In the genomic region with DNA sequence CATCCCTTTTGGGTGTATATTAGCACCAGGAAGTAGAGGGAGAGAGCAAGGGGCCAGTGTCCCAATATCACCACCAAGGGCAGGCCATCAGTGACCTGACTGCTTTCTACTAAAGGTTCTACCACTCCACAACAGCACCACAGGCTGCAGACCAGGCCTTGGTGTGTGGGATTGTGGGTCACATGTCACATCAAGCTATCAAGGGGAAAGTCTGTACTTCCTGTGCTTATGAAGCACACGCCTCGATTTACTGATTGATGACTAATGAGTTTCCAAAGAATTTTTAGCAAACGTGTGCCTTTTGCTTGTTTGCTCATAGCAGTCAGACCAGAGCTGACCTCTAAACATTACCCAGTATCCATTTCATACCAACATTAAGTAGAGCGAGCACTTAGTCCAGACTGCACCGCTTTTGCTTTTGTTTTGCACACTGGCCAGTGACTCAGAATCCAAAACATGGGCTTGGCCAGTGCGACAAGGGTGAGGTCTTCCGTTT, we compare ENCODE assay signal across 15 mouse cellular contexts.
"Had no signal": no experiment of that assay in that cellular context is flagged by ENCODE, and none has a peak within 500 bp of the region (broad histone marks: within the 10 kb centered on the region; RNA-seq: fewer than 3 reads in every experiment).

No protein-coding gene starts in this region.

- DNase-seq: kidney, adult 11 months; kidney, adult 9 months; kidney, postnatal 36 days; left cerebral cortex, postnatal 4 days; lung, embryonic 14.5 days; lung, postnatal 10 days; lung, postnatal 4 days; spleen, adult 18-20 months; thymus, postnatal 36 days had no signal

- H3K4me2 ChIP-seq: limb, embryonic 13.5 days; liver, embryonic 11.5 days; liver, embryonic 15.5 days; lung, embryonic 14.5 days; midbrain, embryonic 13.5 days; stomach, embryonic 15.5 days had no signal

- H3K4me3 ChIP-seq: limb, embryonic 13.5 days; liver, embryonic 15.5 days; midbrain, embryonic 13.5 days; stomach, embryonic 15.5 days had no signal

- H3K9ac ChIP-seq: limb, embryonic 13.5 days; liver, embryonic 15.5 days; lung, embryonic 14.5 days; midbrain, embryonic 13.5 days; stomach, embryonic 15.5 days had no signal

- H3K27ac ChIP-seq: kidney, postnatal 0 days; limb, embryonic 13.5 days; liver, embryonic 15.5 days; midbrain, embryonic 13.5 days; stomach, embryonic 15.5 days had no signal

- H3K9me3 ChIP-seq: limb, embryonic 13.5 days; liver, embryonic 15.5 days; midbrain, embryonic 13.5 days; stomach, embryonic 15.5 days had no signal

- ATAC-seq: midbrain, embryonic 13.5 days had no signal

- H3K27me3 ChIP-seq: limb, embryonic 13.5 days; liver, embryonic 15.5 days; midbrain, embryonic 13.5 days; stomach, embryonic 15.5 days had no signal

- H3K4me1 ChIP-seq: limb, embryonic 13.5 days; liver, embryonic 15.5 days; stomach, embryonic 15.5 days had no signal

- H3K36me3 ChIP-seq: limb, embryonic 13.5 days; liver, embryonic 15.5 days; midbrain, embryonic 13.5 days; stomach, embryonic 15.5 days had no signal
